Mouse (Mus musculus) G1E-ER4 (cell line): ENCODE measurements around the gene Krr1. TPM values are rescaled to one million over a fixed set of nuclear protein-coding genes. Genes with fewer than 3 reads are reported as not detected.
A peak's percentile ranks its signal among the peaks of the same experiment; 100 is the strongest.

ENCODE experiments used
- GATA1 ChIP-seq: IDR thresholded peaks from one replicate; pipeline ENCODE4 v1.8.0; 2012; ENCODE audit warnings: low read length, inconsistent platforms
- polyA plus RNA-seq: library from polyadenylated mRNA; stranded (reverse); fragments of >175 nt; gene quantifications from 2 replicates; pipeline ENCODE4 v1.2.3, GENCODE M21; 2012

Krr1 gene
- polyA plus RNA-seq: 1.7 and 2.3 TPM in 2 replicates

- TF ChIP-seq GATA1: no peak
These were observed at the start of gene Krr1 for GRCm38 (mm10) chr10:111972542-111973361. Krr1 (plus strand) TSS chr10:111972664.

- TF ChIP-seq GATA1: no peak
These were observed 48.8 kb upstream of the Krr1 start for GRCm38 (mm10) chr10:111923503-111924135.

DNA sequence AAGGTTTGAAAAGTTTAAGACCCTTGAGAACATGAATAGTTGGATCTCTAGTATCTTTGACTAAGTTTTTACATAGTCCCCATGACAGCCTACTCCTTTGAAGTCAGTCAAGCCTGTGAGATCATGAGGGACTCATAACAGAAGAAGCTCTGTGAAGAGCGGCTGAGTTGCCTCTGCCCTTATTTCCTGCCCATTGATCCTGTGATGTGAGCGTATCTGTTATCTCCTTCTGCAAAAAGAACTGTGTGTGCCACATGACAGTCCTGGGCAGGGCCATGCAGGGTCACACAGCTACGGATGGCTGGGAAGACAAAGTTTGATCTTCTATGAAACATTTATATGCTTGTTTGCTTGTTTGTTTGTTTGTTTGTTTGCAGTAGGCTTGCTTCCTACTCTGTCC lies 48.3 kb upstream of the Krr1 start:
- peak; percentile 42 for TF ChIP-seq GATA1

- TF ChIP-seq GATA1: no peak
These were observed 47.6 kb upstream of the Krr1 start for GRCm38 (mm10) chr10:111924716-111925488.

DNA sequence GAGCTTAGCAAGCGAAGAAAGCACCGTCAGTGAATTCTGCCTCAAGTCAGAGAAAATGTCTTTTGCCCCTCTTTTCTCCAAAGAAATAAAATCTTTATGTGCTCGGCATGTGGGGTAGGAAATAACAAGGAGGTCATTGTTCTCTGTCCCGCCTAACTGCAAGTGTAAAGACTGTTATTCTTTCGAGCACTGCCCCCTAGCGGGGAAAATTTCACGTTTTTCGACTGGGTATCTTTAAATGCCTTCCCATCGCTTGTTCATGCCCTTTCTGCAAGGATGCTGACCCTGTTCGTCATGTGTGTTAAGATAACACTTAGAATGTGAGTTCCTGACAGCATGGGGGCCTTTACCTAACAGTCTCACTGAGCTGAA lies 47.0 kb upstream of the Krr1 start:
- no peak for TF ChIP-seq GATA1

DNA sequence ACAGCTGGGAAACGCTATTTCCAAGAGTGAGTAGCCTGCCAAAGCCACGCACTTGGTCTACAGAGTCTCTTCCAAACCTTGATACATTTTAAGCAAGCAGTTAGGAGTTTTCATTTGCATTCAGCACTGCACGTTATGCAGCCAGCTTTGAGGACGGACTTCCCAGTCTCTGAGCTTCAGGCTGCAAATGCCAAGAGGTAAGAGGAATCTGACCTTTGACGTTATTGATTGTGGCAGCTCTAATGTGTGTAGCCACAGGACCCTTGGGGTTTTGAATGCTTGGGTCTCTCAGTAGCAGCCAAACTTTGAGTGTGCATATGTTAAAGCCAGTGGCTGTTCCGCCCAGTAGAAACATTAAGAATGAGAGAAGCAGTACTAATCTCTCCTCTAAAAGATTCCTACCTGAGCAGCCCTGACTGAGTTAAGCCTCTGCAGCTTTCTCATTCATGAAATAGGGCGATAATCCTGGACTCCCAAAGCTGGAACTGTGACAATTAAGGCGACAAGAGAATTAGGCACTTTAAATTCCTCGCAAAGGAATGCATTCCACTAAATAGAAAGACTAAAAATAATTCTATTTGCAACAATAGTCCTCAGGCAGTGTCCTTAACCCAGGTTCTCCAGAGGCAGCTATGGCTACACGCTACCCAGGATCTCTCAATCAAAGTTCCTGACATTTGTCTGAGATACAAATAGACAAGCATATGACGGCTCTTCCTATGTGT lies 39.7 kb upstream of the Krr1 start:
- no peak for TF ChIP-seq GATA1

DNA sequence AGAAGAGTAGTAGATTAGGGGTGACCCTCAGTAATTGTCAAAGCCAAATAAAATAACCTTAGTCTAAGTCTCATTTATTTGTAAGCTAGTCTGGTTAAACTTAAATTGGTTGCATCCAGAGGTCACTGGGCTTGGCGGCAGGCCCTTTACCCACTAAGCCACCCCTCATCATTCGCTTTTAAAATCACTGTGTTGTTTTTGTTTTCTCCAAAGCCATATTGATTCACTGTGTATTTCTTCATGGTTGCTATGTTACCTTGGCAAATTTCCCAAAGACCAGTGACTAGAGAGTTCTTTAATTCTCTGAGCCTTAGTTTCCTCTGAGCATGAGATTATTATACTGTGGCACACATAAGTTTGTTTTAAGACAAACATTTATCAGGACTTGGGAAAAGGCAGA lies 37.3 kb upstream of the Krr1 start:
- no peak for TF ChIP-seq GATA1

GRCm38 (mm10) chr10:111936021-111936420 lies 36.4 kb upstream of the Krr1 start:
- TF ChIP-seq GATA1: no peak

DNA sequence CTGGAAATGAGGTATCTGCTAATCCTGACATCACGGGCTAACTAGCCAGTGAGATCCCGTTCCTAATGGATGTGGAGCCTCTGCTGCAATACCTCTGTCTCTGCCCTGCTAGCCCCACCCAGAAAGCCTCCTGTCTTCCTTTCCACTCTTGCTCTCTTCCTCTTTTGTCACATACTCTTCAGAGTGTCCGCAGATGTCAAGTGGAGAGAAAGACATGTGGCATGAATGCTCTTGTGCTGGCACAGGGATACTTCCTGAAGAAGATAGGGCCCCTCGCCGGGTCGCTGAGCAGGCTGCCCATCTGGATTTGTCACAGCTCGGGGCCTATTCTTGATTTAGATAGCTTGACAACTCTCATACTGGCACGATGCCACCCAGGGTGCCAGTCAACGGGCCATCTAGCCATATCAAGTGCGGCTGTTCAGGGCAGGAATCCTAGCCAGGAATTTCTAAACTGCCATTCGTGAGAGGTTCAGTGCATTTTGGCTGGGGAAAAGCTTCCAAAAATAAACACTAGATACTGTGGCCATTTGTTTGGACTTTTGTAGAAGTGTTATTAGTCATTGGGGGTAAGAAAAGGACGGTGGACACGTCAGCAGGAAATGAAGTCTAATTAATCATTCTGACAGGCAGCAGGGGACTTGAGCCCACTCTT lies 35.8 kb upstream of the Krr1 start:
- no peak for TF ChIP-seq GATA1

DNA sequence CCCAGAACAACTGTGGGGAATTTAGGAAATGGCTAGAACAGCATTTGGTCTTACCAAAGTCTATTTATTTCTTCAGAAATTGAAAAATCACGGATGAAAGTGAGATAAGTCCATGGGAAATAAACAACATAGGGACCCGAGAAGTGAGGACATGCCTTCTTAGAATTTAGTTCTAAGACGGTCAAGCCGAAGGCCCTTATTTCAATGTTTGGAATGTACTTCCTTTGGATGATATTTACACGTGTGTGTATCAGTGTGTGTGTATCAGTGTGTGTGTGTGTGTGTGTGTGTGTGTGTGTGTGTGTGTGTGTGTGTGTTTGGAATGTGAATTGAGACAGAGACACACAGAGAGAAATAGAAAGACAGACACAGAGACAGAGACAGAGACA lies 35.3 kb upstream of the Krr1 start:
- no peak for TF ChIP-seq GATA1

DNA sequence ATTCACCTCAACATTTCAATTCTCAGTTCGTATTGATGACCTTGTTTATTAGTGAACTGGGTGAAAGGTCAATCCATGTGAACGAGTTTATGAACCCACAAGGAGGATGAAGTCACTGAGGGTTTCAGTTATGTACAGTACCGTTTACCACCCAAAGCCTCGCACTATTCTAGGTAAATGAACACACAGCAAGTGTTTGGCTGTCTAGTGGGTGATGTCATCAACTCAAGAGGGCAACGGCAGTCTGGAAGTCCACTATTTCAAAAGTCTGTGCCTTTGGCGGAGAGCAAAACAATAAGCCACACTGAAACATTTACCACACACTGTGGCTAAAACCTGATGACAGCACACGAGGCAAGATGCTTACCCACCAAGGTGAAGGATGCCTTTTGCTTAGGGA lies 29.4 kb upstream of the Krr1 start:
- TF ChIP-seq GATA1: no peak

GRCm38 (mm10) chr10:111945563-111945962 lies 26.9 kb upstream of the Krr1 start:
- no peak for TF ChIP-seq GATA1

- no peak for TF ChIP-seq GATA1
These were observed 24.4 kb upstream of the Krr1 start for GRCm38 (mm10) chr10:111948041-111948440.

DNA sequence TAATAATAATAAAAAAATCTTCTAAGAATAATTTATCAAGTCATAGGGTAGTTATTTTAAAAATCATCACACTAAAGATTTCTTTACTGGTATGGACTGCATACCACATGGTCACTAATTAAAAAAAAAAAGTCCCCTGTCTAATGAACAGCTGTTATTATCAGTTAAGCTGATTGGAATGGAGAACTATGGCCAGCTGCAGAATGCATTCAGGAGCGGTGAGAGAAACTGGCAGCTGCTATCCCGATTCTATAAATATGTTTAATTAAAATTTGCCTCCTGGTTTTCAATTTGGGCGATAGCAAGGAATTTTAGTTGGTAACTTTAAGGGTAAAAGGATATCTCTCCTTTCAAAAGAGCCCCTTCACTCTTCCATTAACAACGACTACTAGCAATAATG lies 23.5 kb upstream of the Krr1 start:
- no peak for TF ChIP-seq GATA1

GRCm38 (mm10) chr10:111955836-111956235 lies 16.6 kb upstream of the Krr1 start:
- no peak for TF ChIP-seq GATA1
